Mouse (Mus musculus) neural tube, embryonic 11.5 days (tissue): ENCODE data around the gene Pdlim1. TPM values are rescaled to one million over a fixed set of nuclear protein-coding genes. Genes with fewer than 3 reads are reported as not detected.

Experiments used
- ATAC-seq: fragments of 200-750 bp; cut with Nextera tagmentation; 2 replicates; pipeline ENCODE4 v1.8.0; 2017; ENCODE audit warnings: moderate number of reproducible peaks, mild to moderate bottlenecking, moderate TSS enrichment, moderate library complexity; ENCODE audit not compliant: insufficient read depth, low FRiP score, low TSS enrichment
- DNase-seq: peaks from one replicate; pipeline ENCODE4 v3.0.0-alpha.2; 2015; ENCODE audit warnings: low spot score
- H3K27ac ChIP-seq: fragments of 300-500 bp; sonication (generic); 2 replicates; pipeline ENCODE4 v1.5.1; 2014; ENCODE audit warnings: low read depth, mild to moderate bottlenecking, low read length
- H3K27me3 ChIP-seq: fragments of 300-500 bp; sonication (generic); 2 replicates; pipeline ENCODE4 v1.6.1; 2014; ENCODE audit warnings: mild to moderate bottlenecking, low read length, mixed read lengths; ENCODE audit not compliant: control insufficient read depth, insufficient read depth
- H3K36me3 ChIP-seq: fragments of 300-500 bp; sonication (generic); 2 replicates; pipeline ENCODE4 v1.6.1; 2014; ENCODE audit warnings: mild to moderate bottlenecking, low read length, moderate library complexity, mixed read lengths; ENCODE audit not compliant: control insufficient read depth, insufficient read depth
- H3K4me1 ChIP-seq: fragments of 300-500 bp; sonication (generic); 2 replicates; pipeline ENCODE4 v1.6.1; 2014; ENCODE audit warnings: low read length, mixed read lengths; ENCODE audit not compliant: control insufficient read depth, insufficient read depth
- H3K4me2 ChIP-seq: fragments of 300-500 bp; sonication (generic); 2 replicates; pipeline ENCODE4 v1.6.1; 2014; ENCODE audit warnings: low read depth, mild to moderate bottlenecking, moderate library complexity
- H3K4me3 ChIP-seq: fragments of 300-500 bp; sonication (generic); 2 replicates; pipeline ENCODE4 v1.5.1; 2014; ENCODE audit warnings: low read depth, low read length
- H3K9ac ChIP-seq: fragments of 300-500 bp; sonication (generic); 2 replicates; pipeline ENCODE4 v1.6.1; 2014; ENCODE audit warnings: mild to moderate bottlenecking, low read length
- H3K9me3 ChIP-seq: fragments of 300-500 bp; sonication (generic); 2 replicates; pipeline ENCODE4 v1.6.1; 2016; ENCODE audit warnings: low read length; ENCODE audit not compliant: control insufficient read depth
- WGBS: fragments of 180-500 bp; shearing (Covaris S2); extraction: QIAGEN DNeasy Blood & Tissue Kit; methylation state at CpG from one replicate; pipeline ENCODE4 v1.1.7; 2014; 5-methylcytosine and 5-hydroxymethylcytosine counted together
- polyA plus RNA-seq: library from polyadenylated mRNA; unstranded; fragments of >200 nt; fragmentation: Nextera tagmentation; extraction: Ambion mirVana; gene quantifications from 2 replicates; pipeline ENCODE4 v1.2.1, GENCODE M21; 2014

Gene Pdlim1
- polyA plus RNA-seq, 1 experiment from 2014 or later: 143 TPM

DNA sequence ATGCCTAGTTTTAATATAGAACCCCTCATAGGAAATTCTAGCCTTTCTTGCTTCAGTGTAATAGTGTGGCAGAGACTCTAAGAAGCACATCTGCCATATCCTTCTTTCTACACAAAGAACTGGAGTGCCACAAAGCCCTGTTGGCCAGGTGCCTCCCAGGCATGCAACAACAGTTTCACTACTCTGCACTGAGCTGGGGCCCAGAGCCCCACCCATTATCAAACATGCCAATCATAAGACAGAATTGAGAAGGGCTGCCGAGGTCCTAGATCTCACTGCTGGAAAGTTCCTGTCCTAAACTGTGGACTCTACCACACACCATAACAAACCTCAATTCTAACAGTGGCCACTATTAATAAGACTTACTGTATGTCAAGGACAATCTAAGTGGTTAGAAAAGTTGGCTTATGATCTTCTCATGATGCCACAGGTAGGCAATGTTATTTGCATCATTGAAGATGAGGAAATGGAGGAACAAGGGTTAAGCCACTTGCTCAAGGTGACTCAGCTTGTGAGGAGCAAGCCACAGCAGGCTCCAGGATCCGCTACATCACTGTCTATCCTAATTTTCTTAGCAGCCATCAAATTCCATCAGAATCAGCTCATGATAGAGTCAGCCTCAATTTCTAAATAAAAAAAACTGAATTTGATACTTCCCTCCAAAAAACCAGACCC lies 15.1 kb downstream of the Pdlim1 start:
- ATAC-seq (no peak), DNase-seq (no peak)
- Histone ChIP-seq H3K9ac (no peak overlapping the region), H3K27me3 (no peaks in the 10 kb centered on the region), H3K27ac (no peak overlapping the region), H3K4me3 (no peak overlapping the region), H3K36me3 (no peaks in the 10 kb centered on the region), H3K9me3 (no peaks in the 10 kb centered on the region), H3K4me2 (no peak overlapping the region), H3K4me1 (no peaks in the 10 kb centered on the region)
- 89% methylated on average over 2 of the region's 2 CpGs for WGBS

DNA sequence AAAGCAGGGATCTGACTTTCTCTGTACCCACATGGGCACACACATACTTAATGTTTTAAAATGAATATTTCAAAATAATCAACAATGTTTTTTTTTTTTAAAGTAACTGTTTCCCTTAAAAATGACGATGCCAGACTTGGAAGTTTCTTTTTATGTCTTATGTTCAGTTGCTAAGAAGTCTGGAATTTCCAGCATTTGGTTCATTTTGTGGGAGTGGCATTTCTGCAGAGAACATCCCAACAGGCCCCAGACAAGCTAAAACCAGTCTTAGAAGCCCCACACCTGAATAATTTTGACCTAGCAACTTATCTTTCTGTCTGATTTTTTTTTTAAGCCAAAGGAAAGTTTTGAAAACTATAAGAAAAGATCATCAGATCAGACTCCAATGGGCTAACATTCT lies 16.1 kb downstream of the Pdlim1 start:
- Histone ChIP-seq H3K27ac (no peak overlapping the region), H3K9me3 (no peaks in the 10 kb centered on the region), H3K4me1 (no peaks in the 10 kb centered on the region), H3K36me3 (no peaks in the 10 kb centered on the region), H3K4me2 (no peak overlapping the region), H3K4me3 (no peak overlapping the region), H3K9ac (no peak overlapping the region), H3K27me3 (no peaks in the 10 kb centered on the region)
- WGBS: 83% methylated on average over 1 of the region's 1 CpGs
- DNase-seq (no peak), ATAC-seq (no peak)

DNA sequence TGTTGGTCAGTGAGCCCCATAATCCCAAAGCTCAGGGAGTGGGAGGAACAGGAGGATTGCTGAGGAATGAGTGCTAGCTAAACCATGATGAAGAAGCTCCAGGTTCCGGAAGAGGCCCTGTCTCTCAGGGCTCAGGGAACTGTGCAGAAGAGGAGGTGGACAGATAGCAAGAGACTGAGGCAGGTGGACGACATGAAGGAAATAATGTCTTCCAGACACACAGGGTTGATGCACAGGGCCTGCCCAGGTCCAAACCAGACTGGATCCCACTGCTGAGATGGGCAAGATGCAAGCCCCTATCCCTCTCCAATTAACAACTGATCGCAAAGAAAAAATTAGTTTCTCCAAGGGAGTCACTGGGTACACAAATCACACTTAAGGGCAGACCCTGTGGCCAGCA lies 16.9 kb downstream of the Pdlim1 start:
- Histone ChIP-seq H3K27me3 (no peaks in the 10 kb centered on the region), H3K9ac (no peak overlapping the region), H3K4me2 (no peak overlapping the region), H3K4me1 (no peaks in the 10 kb centered on the region), H3K4me3 (no peak overlapping the region), H3K27ac (no peak overlapping the region), H3K9me3 (no peaks in the 10 kb centered on the region), H3K36me3 (no peaks in the 10 kb centered on the region)
- ATAC-seq: no peak
- WGBS: 85% methylated on average over 3 of the region's 3 CpGs
- no peak for DNase-seq

DNA sequence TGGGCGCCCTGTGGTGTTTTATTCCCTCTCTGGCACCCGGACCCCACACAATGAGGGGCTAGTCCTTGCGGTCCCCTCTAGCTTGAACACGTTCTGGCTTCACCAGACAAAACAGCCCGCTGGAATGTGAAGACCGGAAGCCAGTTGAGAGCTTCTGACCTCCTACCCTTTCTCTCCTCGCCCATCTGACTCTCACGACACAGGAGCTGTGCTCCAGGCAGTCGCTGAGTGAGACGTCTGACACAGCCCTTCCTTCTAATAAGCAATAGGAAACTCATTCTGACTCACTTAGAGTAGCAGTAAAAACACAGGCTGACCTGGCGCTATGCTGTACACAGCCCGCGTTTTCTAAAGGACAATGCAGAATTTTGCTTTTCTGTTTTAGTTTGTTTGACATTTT lies 17.9 kb downstream of the Pdlim1 start:
- WGBS: 65% methylated on average over 13 of the region's 13 CpGs
- ATAC-seq: no peak
- H3K27me3 ChIP-seq: no peaks in the 10 kb centered on the region
- no peak overlapping the region for H3K9ac ChIP-seq
- no peaks in the 10 kb centered on the region for H3K9me3 ChIP-seq
- H3K27ac ChIP-seq: no peak overlapping the region
- H3K4me2 ChIP-seq: no peak overlapping the region
- no peaks in the 10 kb centered on the region for H3K36me3 ChIP-seq
- no peak for DNase-seq
- H3K4me1 ChIP-seq: no peaks in the 10 kb centered on the region
- no peak overlapping the region for H3K4me3 ChIP-seq

DNA sequence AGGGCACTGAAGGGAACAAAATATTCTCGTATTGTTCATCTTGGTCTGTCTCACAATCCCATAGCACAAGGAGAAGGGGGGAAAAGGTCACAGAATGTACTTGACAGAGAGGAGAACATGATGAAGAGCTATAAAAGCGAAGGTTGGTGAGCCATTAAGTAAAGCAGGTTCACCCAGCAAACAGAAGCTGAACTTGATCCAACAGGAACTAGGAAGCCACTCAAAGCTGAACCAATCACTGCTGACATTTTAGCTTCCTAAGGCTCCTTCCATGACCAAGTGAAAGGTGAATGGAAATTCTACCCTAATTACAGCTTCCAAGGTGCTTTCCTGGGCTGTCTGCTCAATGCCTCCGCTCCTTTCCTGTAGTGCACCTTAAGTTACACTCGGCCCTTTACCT lies 20.5 kb downstream of the Pdlim1 start:
- Histone ChIP-seq H3K27ac (no peak overlapping the region), H3K4me1 (no peaks in the 10 kb centered on the region), H3K4me3 (no peak overlapping the region), H3K27me3 (no peaks in the 10 kb centered on the region), H3K36me3 (no peaks in the 10 kb centered on the region), H3K9me3 (no peaks in the 10 kb centered on the region), H3K9ac (no peak overlapping the region), H3K4me2 (no peak overlapping the region)
- 84% methylated on average over 4 of the region's 4 CpGs for whole genome bisulfite sequencing
- no peak for DNase-seq
- no peak for ATAC-seq

DNA sequence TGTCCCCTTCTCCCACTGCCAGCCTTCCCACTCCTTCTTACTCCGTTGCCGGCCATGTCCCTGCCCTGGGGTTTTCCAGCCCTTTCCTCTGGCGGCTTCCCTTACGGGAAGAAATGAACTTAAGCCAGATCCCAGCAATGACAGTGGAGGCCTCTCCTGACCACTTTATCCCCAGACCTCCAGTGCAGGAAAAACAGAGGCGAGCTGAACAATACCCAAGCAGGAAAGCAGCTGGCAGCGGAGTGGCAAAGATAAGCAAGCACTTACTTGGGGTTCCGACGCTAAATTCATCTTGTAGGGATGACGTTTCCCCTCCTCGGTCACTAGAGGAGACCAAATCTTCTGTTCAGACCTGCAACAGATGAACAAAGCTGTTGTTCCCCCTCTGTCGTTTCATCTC lies 22.3 kb downstream of the Pdlim1 start:
- no peak overlapping the region for H3K9ac ChIP-seq
- WGBS: 86% methylated on average over 11 of the region's 11 CpGs
- DNase-seq (no peak), ATAC-seq (no peak)
- H3K4me3 ChIP-seq: no peak overlapping the region
- H3K36me3 ChIP-seq: no peaks in the 10 kb centered on the region
- no peaks in the 10 kb centered on the region for H3K4me1 ChIP-seq
- H3K27ac ChIP-seq: no peak overlapping the region
- no peak overlapping the region for H3K4me2 ChIP-seq
- H3K9me3 ChIP-seq: no peaks in the 10 kb centered on the region
- H3K27me3 ChIP-seq: no peaks in the 10 kb centered on the region

DNA sequence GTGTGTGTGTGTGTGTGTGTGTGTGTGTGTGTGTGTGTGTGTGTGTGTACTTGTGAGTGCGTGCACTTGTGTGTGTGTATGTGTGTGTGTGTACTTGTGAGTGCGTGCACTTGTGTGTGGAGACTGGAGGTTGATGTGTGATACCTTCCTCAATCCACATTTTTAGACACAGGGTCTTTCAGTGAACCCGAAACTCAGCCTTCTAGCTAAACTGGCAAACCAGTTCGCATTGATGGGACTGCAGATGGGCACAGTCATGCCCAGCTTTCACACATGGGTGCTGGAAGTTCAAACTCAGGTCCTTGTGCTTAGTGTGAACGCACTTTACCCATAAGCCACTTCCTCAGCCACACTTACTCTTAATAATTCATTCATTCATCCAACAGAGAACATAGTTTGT lies 23.2 kb downstream of the Pdlim1 start:
- 98% methylated on average over 5 of the region's 5 CpGs for WGBS
- no peaks in the 10 kb centered on the region for H3K4me1 ChIP-seq
- H3K36me3 ChIP-seq: no peaks in the 10 kb centered on the region
- no peak overlapping the region for H3K4me2 ChIP-seq
- H3K9me3 ChIP-seq: no peaks in the 10 kb centered on the region
- ATAC-seq (no peak), DNase-seq (no peak)
- H3K4me3 ChIP-seq: no peak overlapping the region
- H3K27me3 ChIP-seq: no peaks in the 10 kb centered on the region
- no peak overlapping the region for H3K9ac ChIP-seq
- no peak overlapping the region for H3K27ac ChIP-seq

DNA sequence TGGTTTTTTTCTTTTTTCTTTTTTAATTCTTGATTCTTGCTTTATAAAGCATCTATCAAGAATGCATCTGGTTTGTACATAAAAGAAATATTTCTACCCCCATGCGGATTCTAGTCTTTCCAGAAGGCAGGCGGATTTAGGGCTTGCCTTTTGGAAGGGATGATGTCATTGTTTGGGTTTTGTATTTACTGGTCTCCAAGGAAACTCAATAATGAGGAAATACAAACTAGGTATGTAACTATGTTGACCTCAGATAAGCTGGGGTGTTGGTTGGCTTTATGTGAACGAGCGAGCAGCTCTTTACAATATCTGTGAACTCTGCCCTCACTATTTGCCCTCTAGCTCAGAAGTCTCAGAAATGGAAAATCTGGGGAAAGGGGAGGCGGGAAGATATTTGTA lies 24.4 kb downstream of the Pdlim1 start:
- Histone ChIP-seq H3K9me3 (no peaks in the 10 kb centered on the region), H3K27me3 (no peaks in the 10 kb centered on the region), H3K4me1 (no peaks in the 10 kb centered on the region), H3K4me3 (no peak overlapping the region), H3K27ac (no peak overlapping the region), H3K9ac (no peak overlapping the region), H3K4me2 (no peak overlapping the region), H3K36me3 (no peaks in the 10 kb centered on the region)
- DNase-seq (no peak), ATAC-seq (no peak)
- WGBS: 66% methylated on average over 5 of the region's 5 CpGs

DNA sequence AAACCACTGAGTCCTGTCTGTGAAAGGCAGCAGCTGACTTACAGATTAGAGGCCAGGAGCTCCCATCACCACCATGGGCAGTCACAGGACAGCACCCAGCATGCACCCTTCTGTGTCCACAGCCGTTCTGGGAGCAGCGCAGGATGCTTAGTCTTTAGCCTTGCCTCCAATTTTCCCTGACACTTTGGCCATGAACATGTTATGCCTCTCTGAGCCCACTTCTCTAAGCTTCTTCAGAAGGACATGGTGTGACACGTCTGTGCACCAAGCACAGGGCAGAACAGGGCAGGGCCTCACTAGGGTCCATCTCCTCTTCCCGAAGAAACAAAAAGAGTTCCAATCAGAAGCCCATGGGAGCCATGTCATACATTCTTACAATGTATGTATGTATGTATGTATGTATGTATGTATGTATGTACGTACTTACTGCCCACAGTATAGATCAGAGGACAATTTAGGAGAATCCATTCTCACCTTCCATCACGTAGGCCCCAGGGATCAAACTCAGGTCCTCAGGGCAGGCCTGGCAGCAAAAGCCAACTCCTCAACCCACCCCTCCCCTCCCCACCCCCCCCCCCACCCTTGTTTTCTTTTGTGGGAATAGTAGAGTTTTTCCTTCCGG lies 24.9 kb downstream of the Pdlim1 start:
- Histone ChIP-seq H3K4me2 (no peak overlapping the region), H3K27ac (no peak overlapping the region), H3K9me3 (no peaks in the 10 kb centered on the region), H3K9ac (no peak overlapping the region), H3K4me3 (no peak overlapping the region), H3K27me3 (no peaks in the 10 kb centered on the region), H3K36me3 (no peaks in the 10 kb centered on the region), H3K4me1 (no peaks in the 10 kb centered on the region)
- ATAC-seq (no peak), DNase-seq (no peak)
- WGBS: 94% methylated on average over 7 of the region's 7 CpGs
